Mouse (Mus musculus) adrenal gland, adult (tissue): Measurements from ENCODE around the gene Uqcrc2.

ENCODE experiments used
- DNase-seq, 2 experiments: peaks; one replicate each; pipeline ENCODE4 v3.0.0; 2022 to 2023; ENCODE audit warnings: low spot score in 1 of 2; ENCODE audit not compliant: inconsistent age in 2 of 2

The Uqcrc2 gene

GRCm38 (mm10) chr7:120634711-120635361, at the start of gene Uqcrc2:
TSS of gene Uqcrc2 (plus strand) at chr7:120635176.
- peak; percentile 89 to 96 for DNase-seq

DNA sequence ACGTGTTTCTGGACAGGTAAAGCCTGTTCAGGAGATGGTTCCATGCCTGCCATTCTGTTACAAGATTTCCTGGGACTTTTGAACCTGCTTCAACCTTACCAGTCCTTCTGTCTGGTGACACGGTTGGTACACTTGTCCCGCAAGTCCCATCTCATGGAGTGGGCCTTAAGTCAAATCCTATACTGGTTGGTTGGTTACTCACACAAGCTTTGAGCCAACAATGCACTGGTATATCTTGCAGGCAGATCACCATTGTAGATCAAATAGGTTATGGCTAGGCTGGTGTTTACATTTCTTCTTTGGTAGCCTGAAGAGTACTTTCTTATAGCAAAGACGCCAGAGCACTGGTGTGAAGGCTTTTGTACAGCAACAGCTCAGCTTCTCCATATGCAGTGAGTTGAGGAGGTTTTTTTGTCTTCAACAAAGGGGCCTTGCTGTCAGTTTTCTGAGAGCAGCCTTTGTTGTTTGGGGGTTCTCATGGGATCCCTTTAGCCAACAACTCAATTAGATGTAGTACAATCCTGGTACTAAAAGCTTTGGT, 37.7 kb upstream of the Uqcrc2 start:
- DNase-seq: no peak

GRCm38 (mm10) chr7:120597744-120598243, 37.2 kb upstream of the Uqcrc2 start:
- DNase-seq: peak in 1 of 2 experiments; percentile 37

GRCm38 (mm10) chr7:120598355-120598754, 36.6 kb upstream of the Uqcrc2 start:
- no peak for DNase-seq

DNA sequence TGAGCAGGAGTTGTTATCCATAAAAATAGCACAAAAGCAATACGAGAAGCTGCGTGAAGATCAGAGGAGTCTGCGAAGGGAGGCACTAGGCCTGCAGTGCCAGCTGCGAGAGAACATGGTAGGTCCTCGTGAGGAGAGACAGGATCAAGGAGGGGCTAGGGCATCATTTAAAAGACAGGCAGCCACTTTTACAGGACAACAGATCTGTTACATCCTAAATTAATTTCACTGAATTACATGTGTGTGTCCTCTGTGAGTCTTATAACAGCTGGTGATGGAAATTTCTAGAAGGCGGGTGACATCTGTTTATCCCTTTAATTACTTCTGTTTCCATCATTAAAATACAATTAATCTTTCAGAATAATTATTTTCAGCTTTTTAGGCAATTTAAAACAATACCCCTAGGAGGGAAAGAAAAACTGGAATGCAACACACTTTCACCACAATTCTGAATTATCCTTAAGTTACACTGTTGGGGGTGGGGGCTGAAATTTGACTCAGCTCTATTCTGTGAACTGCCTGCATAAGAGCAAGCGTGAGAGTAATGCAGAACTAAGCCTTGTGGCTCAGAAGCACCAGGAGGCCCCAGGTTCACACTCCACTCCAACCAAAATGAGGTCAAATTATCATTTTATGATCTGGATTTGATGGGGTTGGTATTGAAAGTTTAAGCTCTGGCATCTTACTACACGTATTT, 14.8 kb upstream of the Uqcrc2 start:
- no peak for DNase-seq

DNA sequence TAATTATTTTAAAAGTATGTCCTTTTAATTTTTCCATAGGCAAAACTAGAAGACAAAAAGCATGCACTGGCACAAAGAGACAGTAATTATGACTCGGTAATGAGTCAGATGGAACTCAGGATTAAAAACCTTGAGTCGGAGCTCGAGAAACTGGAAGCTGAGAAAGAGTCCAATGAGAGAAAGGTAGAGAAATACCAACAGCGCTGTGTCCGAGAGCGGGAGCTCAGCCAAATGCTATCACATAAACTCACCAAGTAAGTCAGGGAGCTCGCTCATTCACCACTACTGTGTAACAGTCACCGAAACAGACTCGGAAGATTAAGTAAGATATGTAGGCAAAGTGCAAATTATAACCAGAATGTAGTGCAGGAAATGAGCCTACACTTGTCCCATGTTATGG, 14.1 kb upstream of the Uqcrc2 start:
- peak; percentile 61 to 75 for DNase-seq

GRCm38 (mm10) chr7:120632518-120632917, 2.5 kb upstream of the Uqcrc2 start:
- peak; percentile 23 to 70 for DNase-seq

GRCm38 (mm10) chr7:120634301-120634700, 675 bp upstream of the Uqcrc2 start:
- no peak for DNase-seq

DNA sequence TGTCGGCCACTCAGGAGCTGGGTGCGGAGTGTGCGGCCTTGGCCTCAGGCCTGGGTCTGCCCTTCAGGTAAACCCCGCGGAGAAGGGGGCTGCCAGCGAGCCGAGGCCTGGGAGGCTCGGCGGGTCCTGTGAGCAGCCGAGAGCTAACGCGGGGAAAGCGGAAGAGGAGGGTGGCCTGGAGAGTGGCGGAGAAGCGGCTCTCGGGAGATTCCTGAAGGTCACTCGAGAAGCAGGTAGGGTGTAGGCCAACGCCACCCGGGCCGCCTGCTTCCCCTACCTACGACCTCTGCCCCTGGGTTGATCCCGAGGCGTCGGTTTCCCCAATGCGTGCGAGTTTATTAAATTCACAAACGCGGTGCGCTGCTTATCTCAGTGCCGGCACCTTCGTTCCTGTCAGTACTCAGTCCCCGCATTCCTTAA, 396 bp downstream of the Uqcrc2 start:
- no peak for DNase-seq

GRCm38 (mm10) chr7:120635821-120636220, 845 bp downstream of the Uqcrc2 start:
- DNase-seq: peak in 1 of 2 experiments; percentile 39

- no peak for DNase-seq
Observed at GRCm38 (mm10) chr7:120643217-120643616, 8.2 kb downstream of the Uqcrc2 start.

DNA sequence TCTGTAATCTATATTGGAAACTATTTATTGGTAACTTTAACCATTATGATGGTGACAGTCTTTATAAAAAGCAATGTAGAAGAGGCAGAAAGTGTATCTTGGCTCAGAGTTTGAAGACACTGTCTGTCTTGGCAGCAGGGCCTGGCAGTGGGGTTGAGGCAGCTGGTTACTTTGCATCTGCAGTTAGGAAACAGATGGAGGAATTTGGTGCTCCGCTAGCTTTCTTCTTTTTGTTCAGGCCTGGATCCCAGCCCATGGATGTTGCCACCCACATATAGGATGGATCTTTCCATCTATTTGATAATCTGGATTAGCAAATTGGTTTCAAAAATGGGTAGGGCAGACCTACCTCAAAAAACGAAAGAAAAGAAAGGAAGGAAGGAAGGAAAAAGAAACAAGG, 12.9 kb downstream of the Uqcrc2 start:
- DNase-seq: no peak

DNA sequence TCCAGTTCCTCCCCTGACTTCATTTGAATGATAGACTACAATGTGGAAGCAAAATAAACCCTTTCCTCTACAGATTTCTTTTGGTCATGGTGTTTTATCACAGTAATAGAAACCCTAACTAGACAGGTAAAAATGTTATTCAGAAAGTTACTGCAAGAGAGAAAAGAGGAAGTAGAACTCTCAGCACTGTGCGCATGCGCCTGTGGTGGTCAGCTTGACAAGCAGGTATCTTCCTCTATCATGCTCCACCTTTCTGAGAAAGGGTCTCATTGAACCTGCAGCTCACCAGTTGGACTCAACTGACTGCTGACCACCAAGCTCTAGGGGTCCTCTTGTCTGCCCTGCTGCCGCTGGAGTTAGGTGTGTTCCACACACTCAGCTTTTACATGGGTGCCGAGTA, 27.1 kb downstream of the Uqcrc2 start:
- no peak for DNase-seq

DNA sequence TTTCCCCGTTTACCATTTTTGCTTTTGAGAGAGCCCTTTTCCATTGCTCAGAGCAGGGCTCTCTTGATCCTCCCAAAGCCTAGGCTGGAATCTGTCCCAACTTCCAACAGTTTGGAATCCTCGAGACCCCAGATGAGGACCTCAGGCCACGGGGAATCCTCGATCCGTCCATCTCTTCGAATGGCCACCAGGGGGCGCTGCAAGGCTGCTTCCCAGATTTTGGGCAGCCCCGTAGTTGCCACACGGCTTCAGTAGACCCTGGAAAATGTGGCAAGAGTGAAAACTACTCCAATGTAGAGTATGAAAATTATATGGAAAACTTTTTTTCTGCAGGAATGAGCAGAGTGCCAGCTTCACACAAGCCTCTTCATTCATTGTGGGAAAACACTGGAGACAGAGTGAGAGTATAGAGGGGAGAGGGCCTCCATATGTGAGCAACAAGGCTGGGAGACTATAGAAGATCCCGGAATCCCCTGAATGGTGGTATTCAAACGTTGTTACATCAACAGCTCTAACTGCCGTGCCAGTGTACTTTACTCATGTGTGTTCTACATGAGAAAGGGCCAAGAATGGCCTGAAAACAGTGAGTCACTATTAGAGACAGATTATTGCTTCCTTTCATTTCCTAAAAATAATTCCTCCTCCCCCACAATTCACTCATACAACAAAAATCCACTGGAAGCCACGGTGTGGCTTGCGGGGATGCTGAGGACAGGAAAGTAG, 35.3 kb downstream of the Uqcrc2 start, which contains the start of gene Pdzd9:
TSS of gene Pdzd9 (minus strand) at position 191 of the 723 bp plus-strand sequence.
- DNase-seq: peak; percentile 64 to 91

- no peak for DNase-seq
Observed at GRCm38 (mm10) chr7:120671271-120671670, 36.3 kb downstream of the Uqcrc2 start.

DNA sequence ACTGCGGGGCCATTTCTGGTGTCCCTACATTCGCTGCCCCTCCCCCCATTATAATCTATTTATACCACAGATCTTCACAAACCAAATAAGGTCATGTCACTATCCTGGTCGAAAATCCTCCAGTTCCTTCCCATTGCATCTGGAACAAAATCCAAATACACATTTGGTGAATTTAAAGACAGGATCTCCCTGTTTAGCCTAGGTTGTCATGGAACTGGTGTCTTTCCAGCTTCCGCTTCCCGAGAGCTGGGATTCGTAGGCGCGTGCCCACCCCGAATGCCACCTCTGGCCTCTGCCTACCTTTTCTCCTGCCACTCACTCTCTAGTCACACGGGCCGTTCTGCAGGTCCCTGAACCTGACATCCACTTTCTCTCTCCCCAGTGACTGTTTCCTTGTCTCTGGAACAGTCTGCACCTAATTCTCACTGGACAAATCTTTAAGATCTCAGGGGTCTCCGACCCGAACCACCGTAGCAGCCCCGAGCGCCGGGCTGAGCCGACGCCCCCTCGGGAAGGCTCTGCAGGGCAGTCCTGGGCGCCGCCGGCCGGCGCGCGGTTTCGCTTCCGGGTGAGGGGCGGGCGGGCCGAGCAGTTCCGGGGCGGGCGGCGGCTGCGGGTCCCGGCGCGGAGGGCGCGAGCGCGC, 42.1 kb downstream of the Uqcrc2 start, which contains the start of gene Mosmo:
TSS of gene Mosmo (plus strand) at position 618 of the 643 bp plus-strand sequence.
- peak; percentile 80 to 95 for DNase-seq

GRCm38 (mm10) chr7:120677764-120678531, 43.0 kb downstream of the Uqcrc2 start:
- peak; percentile 58 to 84 for DNase-seq

GRCm38 (mm10) chr7:120679023-120679422, 44.0 kb downstream of the Uqcrc2 start:
- DNase-seq: no peak

DNA sequence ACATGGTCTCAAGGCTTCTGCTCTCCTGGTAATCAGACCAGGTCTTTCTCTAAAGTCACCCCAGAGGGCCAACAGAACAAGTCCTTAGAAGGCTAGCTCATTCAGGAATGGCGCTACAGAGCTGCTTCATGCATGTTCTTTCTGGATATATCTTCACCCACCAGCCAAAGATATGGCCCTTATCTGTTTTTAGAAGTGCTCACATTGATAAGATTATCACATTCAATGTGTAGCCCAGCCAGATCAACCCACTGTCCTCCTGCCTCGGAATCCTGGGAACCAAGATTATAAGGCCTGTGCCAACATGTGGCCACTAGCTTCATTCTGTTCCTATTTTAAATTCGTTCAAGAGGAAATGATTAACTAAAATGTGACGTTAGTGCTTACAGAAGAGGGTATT, 47.0 kb downstream of the Uqcrc2 start:
- no peak for DNase-seq

GRCm38 (mm10) chr7:120684731-120685161, 49.8 kb downstream of the Uqcrc2 start:
- DNase-seq: no peak
